Mouse (Mus musculus): Measurements from ENCODE around the gene Phldb1.

Gene Phldb1

DNA sequence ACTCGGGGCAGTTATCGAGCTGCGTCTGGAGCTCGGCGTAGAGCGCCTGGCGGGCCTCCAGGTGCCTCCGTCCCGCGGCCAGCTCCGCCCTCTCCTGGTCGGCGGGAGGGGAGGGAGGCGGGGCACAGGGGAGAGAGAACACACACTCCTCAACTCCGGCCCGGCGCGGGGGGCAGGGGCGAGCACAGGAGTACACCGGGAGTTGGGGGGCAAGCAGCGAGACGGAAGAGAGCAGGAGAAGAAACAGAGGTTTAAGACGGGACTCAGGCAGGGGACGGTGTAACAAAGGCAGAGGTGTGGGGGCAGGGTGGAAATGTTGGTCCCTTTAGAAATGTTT, 26.6 kb downstream of the Phldb1 start:
- DNase-seq, result no peak

DNA sequence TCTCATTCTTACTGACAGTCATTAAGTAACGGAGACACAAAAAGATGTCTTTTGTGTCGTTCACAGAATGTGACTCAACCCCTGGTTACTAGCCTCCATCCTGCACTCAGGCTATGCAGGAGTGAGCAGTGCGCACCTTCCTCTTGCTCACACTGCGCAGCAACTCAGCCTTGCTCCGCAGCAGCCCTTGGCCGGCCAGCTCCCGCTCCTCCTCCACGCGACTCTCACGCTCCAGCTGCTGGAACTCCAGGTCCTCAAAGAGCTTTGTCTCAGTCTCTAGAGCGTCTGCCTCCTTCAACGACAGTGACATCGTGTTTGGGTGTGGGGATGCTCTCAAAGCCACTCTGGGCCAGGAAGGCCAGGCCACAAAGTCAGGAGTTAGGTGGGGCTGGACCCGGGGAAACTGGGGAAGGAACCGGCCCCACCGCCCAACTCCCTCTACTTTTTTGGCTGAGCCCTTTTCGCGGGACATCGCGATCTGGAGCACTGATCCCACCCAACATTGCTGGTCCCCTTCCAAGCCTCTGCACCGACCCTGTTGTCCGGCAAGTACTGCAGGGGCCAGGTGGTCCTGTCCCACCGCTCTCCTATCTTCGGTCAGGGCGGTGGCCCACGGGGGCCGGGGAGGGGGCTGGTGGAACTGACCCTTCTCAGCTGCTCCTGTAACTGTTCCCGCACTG, 27.1 kb downstream of the Phldb1 start:
- no peak for DNase-seq

DNA sequence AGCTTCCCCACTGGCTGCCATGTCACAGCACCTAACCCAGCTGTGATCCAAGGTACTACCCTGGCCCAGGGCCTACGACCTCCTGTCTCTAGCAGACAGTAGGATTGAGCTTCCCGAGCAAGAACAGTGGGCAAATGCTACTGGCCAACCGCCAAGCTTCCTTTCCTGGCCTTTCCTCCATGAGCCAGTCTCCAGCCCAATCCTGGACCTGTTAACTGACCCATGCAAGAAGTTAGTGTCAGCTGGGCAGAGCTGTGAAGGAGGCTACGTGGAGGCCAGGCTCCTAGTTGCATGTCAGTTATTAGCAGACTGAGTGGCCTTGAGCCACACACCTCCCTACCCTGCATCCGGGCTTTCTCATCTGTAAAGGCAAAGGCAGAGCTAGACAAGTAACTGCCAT, 35.3 kb downstream of the Phldb1 start:
- no peak for DNase-seq

DNA sequence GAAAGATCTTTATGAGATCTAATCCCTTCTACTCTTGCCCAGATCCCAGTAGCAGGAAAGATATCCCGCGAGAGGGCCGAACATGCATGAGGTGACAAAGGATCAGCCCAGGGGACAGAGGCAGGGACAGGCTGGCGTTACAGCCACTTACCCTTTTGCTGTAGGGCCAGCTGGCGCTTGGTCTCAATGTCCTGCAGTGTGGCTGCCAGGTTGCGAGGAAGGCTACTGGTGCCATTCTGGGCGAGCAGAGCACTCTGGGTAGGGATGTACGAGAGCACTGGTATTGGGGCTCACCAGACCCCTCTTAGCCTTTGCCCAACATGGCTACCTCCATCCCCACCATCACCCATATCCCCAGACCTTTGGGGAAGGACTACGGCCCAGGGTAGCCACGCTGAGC, 35.8 kb downstream of the Phldb1 start:
- DNase-seq, result no peak

DNA sequence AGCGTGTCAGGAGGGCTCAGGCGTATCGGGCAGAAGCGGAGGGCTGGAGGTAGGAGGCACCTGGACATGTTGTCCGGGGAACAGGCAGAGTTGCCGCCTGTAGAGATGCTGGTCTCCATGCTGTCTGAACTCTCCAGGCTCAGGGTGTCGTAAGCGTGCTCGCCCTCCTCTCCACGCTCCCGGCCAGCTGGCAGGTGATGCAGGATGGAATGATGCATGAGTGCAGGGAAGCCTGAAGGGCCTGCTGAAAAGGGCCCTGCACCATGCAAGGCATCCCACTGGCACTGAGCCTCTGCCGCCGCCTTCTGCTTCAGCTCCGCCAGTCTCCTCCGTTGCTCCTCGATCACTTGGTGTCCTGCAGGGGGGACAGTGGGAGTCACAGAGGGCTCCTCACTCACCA, 37.1 kb downstream of the Phldb1 start:
- DNase-seq, result no peak

DNA sequence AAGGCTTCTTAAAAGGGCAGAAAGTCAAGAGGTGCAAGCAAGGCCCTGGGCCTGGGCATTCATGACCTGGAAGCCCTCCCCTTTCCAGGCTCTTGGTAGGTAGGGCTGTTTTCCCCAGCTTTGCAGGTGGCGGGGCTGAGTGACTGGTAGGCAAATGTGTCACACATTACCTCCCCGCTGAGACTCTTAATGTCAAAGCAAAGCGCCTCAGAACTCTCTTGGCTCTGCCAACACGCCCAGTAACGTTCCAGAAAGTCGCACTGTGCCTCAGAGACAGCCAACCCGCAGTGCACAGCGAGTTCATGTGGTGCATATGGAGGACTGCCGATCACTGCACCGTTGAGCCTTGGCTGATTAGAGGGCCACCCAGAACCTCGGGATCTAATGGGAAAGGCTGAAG, 41.9 kb downstream of the Phldb1 start:
- no peak for DNase-seq

DNA sequence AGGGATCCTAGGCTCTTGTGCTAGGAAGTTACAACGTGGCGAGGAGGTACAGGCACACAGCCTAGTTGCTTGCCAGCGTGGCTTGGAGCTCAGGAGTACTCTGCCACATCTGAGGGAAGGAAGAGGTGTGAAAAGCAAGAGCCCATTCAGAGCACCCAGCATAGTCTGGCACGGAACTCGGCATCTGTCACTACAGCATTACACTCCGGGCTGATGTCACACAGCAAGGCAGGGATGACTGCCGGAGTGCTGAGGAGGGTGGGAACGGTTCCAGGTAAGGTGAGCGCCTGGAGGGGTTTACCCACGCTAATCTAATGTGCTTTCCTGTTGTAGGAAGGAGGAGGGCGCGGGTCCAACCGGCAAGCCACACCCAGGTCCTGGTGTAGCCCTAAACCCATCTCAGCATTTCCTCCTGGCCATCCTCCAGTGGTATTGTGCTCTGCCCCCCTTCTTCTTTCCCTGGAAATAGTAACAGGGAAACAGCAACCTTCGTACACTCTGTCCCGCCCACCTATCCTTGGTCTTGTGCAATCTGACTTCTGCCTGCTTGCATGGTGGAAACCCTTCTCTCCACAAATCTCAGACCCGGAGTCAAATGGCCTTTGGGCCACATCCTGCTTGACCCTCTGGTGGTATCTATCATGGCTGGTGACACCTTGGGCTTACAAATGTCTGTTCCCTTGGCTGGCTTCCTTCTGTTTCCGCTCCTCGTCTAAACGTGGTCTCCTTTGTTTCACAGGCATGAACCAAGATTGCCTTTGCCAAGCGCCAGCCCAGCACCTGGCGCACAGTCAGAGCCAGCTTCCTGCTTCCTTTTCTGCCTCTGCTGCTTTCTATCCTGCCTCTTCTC, 43.1 kb downstream of the Phldb1 start:
- DNase-seq, result peak; percentile 70

DNA sequence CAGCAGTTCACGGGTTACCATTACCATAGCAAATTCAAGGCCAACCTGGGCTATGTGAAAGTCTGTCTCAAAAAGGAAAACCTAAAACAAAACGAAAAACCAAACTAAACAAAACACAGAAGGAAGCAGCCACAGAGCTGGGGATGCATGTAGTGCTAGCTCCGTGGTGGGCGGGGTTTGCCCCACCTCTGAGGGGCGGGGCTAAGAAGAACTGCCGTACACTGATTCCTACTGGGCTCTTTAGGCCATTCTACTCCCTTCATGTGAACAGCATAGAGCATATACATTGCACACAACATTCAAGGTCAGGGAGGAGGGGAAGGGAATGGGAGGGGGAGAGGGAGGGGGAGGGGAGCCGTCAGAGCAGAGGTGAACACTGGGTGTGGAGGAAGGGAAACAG, 44.4 kb downstream of the Phldb1 start:
- DNase-seq, result no peak

DNA sequence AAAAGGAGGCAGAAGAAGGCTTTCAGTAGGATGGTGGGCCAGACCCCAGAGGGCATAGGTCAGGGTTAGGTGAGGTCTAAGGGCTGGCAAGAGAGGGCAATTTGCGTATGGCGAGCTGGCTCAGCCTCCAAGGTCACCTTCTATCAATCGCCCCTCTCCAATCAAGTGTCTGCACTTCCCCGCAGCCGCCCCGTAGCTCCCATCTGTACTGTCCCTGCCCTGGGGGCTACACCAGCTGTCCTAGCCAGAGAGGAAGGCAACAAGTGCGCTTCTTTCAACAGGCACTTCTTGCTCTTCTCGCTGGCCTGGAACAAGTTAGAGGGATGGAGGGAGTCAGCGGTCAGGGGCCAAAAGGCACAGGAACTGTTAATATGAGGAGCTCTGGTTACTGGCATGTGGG, 47.0 kb downstream of the Phldb1 start:
- no peak for DNase-seq

DNA sequence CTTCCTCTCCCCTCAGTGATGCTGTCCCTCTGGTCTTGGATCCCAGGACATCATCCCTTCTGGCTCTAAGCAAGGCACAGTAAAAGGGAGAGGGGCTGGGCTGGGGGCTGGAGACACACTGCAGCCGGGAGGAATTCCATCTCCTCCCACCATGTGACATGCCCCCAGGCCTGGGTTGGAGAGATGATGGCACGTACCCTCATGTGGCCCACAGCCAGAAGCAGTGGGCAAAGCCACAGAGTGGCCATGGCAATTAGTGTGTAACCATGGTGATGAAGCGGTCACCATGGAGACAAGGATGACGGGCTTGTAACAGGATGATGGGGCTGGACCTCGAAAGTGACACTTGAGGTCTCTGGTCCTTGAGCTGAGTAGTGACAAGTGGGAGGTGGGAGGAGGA, 48.4 kb downstream of the Phldb1 start:
- DNase-seq, result peak; percentile 61

DNA sequence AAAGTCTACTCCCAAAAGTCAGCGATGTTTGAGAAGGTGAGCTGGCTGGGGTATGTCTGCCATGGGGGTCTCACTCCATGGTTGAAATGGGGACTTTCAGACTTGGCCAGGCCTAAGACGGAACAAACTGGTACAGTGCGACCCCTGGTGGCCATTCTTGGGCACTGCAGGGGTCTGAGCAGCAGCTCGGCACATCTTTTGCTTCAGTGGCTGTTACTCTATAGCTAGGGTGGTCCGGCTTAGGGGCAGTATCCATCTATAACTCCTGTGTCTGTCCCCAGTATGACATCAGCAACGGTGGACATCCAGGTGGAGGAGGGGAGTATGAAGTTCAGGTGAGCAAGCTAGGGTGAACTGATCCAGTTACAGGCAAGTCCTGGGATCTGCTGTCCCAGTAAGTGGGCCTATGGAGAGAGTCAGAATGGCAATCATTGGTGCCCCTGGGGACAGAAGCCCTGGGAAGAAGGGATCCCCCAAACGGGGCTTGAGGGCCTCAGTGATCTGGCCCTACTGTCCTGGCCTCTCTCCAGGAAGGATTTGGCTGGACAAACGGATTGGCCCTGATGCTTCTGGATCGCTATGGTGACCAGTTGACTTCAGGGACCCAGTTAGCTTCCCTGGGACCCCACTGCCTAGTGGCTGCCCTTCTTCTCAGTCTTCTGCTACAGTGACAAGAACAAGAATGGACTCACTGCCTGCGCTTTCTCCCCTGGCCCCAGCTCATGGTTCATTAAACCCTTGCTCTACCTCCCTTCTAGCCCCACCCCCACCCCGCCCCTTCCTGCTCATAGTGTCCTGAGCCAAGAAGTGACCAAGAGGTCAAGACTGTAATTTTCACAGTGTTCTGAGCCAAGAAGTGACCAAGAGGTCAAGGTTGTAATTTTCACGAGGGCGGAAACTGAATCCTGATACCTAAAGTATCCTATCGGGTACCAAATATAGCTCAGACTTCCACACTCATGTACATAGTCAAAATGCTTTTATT, 49.4 kb downstream of the Phldb1 start:
- peak; percentile 73 for DNase-seq

DNA sequence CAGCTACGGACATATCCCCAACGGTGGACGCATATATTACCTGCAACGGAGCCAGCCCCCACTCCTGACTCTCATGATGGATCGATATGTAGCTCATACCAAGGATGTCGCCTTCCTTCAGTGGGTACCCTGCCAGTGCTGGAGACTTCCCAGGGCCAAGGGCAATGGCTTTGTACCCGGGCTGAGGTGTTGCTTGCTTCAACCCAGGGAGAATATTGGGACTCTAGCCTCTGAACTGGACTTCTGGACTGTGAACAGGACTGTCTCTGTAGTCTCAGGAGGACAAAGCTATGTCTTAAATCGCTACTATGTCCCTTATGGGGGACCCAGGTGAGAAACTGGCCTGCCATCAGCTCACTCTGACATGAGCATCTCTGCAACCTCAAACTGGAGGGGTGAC, 52.0 kb downstream of the Phldb1 start:
- no peak for DNase-seq

DNA sequence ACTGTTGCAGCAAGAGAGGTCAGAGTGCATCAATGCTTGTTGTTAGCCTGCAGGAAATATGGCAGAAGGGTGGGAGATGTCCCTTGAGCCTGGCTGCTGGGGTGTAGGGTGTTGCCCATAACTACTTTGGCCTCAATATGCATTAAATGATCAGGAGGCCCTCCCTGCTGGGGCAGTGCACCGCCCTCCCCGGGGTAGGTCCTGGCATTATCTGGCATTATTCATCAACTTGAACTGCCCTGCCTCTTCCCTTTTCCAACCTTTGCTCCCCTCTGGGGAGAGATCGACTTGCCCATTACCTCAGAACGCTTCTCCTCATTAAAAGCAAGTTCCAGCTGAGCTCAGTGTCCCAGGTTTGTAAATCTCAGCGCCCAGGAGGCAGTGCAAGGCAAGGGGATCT, 55.4 kb downstream of the Phldb1 start:
- DNase-seq, result no peak

DNA sequence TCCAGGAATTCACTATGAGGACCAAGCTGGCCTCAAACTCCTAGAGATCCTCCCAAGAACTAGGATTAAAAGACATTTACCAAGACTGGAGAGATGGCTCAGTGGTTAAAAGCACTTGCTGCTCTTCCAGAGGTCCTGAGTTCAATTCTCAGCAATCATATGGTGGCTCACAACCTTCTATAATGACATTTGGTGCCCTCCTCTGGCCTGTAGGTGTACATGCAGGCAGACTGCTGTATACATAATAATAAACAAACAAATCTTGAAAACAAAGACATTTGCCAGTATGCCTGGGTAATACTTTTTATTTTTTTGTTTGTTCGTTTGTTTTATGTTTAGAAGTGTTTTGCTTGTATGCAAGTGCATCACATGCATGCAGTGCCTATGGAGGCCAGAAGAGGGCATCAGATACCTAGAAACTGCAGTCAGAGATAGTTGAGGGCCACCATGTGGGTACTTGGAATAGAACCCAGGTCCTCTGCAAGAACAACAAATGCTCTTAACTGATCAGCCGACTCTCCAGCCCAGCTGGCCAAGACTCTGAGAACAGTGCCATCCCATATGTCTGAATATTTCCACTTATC, 56.6 kb downstream of the Phldb1 start:
- no peak for DNase-seq

DNA sequence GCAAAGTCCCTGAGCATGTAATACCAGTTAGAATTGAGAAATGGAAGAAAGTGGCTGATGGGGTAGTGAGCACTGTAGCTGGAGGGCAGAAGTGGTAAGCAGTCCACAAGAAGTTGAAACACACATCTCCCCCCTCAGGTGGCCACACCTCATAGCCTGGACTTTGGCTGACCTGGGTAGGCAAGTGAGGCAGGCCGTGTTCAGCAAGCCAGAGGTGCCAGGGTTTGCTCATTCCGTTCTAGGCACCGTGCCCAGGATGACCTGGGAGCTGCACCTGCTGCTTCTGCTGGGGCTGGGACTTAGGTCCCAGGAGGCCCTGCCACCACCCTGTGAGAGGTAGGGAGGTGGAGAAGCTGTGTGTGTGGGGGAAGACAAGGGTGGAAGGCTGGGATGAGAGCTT, 62.0 kb downstream of the Phldb1 start, which contains the start of gene Treh:
Gene Treh, plus strand, starts transcription at position 229 of the 400 bp plus-strand sequence.
- no peak for DNase-seq

DNA sequence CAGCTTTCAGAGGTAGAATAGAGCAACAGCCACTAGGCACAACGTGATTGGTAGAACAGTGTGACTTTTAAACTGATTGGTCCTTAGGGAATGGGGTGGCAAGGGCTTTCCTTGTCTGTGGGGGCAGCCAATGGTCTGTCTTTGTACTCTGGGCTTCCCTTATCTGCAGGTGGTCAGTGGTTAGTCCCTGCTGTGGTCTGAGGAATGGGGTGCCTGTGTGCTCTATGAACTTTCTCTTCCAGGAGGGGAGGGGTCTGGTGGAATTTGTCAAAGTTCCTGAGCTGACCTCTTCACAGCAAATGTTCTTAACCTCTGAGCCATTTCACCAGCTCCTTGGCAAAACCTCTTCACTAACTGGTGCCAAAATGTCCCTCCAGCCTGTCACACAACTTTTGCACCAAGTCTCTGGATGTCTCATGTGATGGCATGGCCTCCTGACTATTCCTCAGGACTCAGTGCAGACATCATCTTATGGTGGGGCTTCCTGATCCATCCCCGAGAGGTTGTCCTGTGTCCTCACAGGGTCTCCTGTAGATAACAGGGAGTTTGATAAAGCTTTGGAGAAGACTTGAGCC, 62.6 kb downstream of the Phldb1 start:
- DNase-seq, result no peak

DNA sequence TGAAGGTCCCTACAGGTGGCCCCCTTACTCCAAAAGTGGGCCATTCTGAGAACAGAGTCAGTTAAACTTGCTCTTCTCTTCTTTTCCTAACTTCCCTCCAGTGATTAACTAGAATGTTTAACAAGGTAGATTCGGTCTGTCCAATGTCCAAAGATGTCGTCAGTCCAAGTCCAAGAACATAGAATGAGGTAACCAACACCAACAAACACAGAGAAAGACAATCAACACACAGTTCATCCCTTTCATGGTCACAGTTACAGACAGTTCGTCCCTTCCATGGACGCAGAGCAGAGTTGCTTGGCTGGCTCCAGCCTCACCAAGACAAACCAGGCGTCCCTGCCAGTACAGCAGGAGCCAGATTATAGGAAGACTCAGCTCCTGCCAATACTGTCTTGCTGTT, 63.6 kb downstream of the Phldb1 start:
- no peak for DNase-seq

DNA sequence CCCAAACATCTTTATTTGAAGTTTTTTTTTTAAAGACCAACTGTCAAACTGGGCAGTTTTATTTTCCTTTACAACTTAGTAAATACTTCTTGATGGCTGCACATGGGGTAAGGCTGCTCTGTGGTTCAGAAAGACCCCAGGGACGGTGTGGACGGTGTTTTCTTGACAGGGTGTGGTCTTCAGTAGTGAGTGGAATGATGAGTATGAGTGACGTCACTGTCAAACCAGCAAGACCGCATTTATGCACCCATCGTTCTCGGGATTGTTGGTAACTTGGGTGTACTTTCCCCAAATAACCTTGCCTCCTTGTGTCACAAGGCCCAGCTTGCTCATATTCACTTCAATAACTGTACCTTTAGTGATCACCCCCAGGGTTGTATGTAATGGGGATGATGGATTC, 71.3 kb downstream of the Phldb1 start:
- DNase-seq, result no peak

DNA sequence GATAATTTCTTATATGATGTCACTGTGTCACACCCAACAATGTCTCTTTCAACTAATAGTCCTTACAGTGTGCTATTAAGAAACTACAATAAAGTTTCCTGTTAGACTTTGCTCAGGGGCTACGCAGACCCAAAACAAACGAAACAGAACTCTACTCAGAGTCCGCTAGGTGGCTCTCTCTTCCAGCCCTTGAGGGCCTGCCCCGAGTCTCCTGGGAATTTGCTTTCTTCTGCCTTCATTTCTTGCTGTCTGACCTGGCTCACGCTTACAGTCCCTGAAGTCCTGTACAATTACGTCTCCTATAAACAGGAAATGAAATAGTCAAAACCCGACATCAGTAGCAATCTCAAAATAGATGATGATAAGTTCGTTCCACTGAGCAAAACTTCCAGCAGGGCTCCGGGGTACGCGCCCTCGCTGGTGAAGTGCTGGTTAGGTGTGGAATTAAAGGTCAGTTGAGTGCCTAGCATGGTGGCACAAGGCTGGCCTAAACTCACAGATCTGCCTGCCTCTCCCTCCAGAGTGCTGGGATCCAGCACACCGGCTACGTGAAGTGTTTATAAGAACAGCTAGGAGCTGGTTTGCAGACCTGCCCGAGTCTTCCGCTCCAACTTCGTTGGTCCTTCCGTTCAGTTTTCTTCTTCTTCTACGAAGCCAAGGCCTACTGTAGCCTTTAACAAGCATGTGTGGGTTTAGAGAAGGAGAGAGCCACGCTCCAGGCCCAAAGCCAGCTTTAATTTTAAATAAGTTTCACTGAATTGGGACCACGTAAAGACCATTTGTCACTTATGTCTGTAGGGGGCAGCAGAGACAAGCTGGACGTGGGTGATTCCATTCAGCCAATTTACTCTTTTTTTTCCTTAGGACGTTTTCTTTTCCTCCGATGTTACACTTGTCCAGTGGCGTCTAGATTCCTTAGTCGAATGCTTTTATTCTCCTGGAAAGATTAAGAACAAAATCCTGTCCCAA, 79.6 kb downstream of the Phldb1 start:
- peak; percentile 49 for DNase-seq

DNA sequence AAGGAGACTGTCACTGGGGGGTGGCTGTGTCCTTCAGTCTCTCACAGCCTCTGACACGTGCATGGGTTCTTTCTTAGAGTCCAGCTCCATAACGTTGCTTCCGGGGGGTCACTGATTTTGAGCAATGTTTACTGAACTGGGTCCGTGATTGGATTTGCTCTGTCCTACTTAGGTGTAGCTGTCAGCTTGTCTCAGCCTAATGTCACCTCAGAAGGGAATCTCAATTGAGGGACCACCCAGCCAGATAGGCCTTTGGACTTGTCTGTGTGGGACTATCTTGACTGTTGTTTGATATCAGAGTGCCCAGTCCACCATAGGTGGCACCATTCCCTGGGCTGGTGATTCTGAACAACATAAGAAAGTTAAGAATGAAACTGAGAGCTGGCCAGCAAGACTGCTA, 81.1 kb downstream of the Phldb1 start:
- no peak for DNase-seq

DNA sequence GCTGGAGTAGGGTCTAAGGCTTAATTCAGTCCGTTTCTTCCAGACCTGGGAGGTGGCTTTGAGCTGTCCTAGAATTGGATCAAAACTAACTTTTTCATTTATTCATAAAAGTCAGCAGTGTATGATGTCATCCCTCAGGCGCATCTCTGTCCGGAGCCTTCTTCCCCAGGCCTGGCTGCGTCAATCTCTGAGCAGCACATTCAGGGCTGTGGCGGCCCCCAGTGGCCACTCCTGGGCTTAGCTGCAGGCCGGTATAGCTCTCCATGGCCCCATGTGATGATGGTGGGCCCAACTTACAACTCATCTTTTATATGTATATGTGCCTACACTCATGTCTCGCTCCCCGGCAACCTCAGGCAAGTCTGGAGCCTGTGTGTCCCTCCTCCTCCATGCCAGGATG, 83.0 kb downstream of the Phldb1 start:
- peak; percentile 77 for DNase-seq
